Mouse (Mus musculus) heart, postnatal 0 days (tissue): ENCODE data around the gene Magi1. TPM values are rescaled to one million over a fixed set of nuclear protein-coding genes. Genes with fewer than 3 reads are reported as not detected.

Experiments
- ATAC-seq: fragments of 200-750 bp; cut with Nextera tagmentation; 2 replicates; pipeline ENCODE4 v1.8.0; 2017; ENCODE audit warnings: low read depth, moderate number of reproducible peaks, moderate library complexity; ENCODE audit not compliant: insufficient read depth
- DNase-seq: peaks from one replicate; pipeline ENCODE4 v3.0.0-alpha.2; 2016; ENCODE audit warnings: low spot score
- H3K27ac ChIP-seq: fragments of 300-500 bp; sonication (generic); 2 replicates; pipeline ENCODE4 v1.5.1; 2014; ENCODE audit warnings: low read depth, mild to moderate bottlenecking
- H3K27me3 ChIP-seq: fragments of 300-500 bp; sonication (generic); 2 replicates; pipeline ENCODE4 v1.6.1; 2014; ENCODE audit warnings: low read length, mixed read lengths; ENCODE audit not compliant: control insufficient read depth, insufficient read depth
- H3K36me3 ChIP-seq: fragments of 300-500 bp; sonication (generic); replicated peaks from 2 replicates; pipeline ENCODE4 v1.6.1; 2014; ENCODE audit warnings: low read length, mixed read lengths; ENCODE audit not compliant: control insufficient read depth, insufficient read depth
- H3K4me1 ChIP-seq: fragments of 300-500 bp; sonication (generic); 2 replicates; pipeline ENCODE4 v1.6.1; 2014; ENCODE audit warnings: antibody characterized with exemption; ENCODE audit not compliant: control insufficient read depth, insufficient read depth
- H3K4me2 ChIP-seq: fragments of 300-500 bp; sonication (generic); 2 replicates; pipeline ENCODE4 v1.6.1; 2014; ENCODE audit warnings: low read depth, mild to moderate bottlenecking, low read length, moderate library complexity
- H3K4me3 ChIP-seq: fragments of 300-500 bp; sonication (generic); 2 replicates; pipeline ENCODE4 v1.5.1; 2014; ENCODE audit warnings: low read depth, low read length
- H3K9ac ChIP-seq: fragments of 300-500 bp; sonication (generic); replicated peaks from 2 replicates; pipeline ENCODE4 v1.6.1; 2014; ENCODE audit warnings: low read depth, low read length, mixed read lengths
- H3K9me3 ChIP-seq: fragments of 300-500 bp; sonication (generic); replicated peaks from 2 replicates; pipeline ENCODE4 v1.6.1; 2016; ENCODE audit warnings: low read length; ENCODE audit not compliant: control insufficient read depth
- CTCF ChIP-seq: IDR thresholded peaks from 2 replicates; pipeline ENCODE4 v1.5.1; 2016; ENCODE audit warnings: antibody characterized with exemption, control low read depth, low read depth
- EP300 ChIP-seq: IDR thresholded peaks from 2 replicates; pipeline ENCODE4 v1.6.1; 2016; ENCODE audit warnings: antibody characterized with exemption, low read depth
- WGBS: fragments of 180-500 bp; shearing (Covaris S2); extraction: QIAGEN DNeasy Blood & Tissue Kit; methylation state at CpG from one replicate; pipeline ENCODE4 v1.1.7; 2014; 5-methylcytosine and 5-hydroxymethylcytosine counted together
- polyA plus RNA-seq: library from polyadenylated mRNA; unstranded; fragments of >200 nt; fragmentation: Nextera tagmentation; extraction: Ambion mirVana; gene quantifications from 2 replicates; pipeline ENCODE4 v1.2.1, GENCODE M21; 2015
- total RNA-seq: library from RNA; depleted of rRNA; stranded (reverse); fragments of >200 nt; gene quantifications from 2 replicates; pipeline ENCODE4 v1.2.3, GENCODE M21; 2014; ENCODE audit warnings: low replicate concordance

Magi1 gene
- total and polyA plus RNA-seq, 2 experiments from 2014 or later = 4.6 to 15.3 TPM

GRCm38 (mm10) chr6:94230129-94230528 lies 53.6 kb downstream of the Magi1 start:
- no peak overlapping the region for H3K9ac ChIP-seq

GRCm38 (mm10) chr6:94226262-94226661 lies 57.5 kb downstream of the Magi1 start:
- Histone ChIP-seq H3K4me2 (peak overlapping the region; percentile 35), H3K36me3 (no peaks in the 10 kb centered on the region), H3K27ac (peak overlapping the region; percentile 58), H3K9me3 (no peaks in the 10 kb centered on the region), H3K9ac (no peak overlapping the region), H3K4me1 (peaks cover 51% of the 10 kb centered on the region), H3K27me3 (no peaks in the 10 kb centered on the region), H3K4me3 (no peak overlapping the region)
- no peak for DNase-seq
- 40% methylated on average over 6 of the region's 6 CpGs for WGBS
- TF ChIP-seq CTCF (no peak), EP300 (no peak)
- ATAC-seq = no peak

More at GRCm38 (mm10) chr6:94230129-94230528, 53.6 kb downstream of the Magi1 start:
- Histone ChIP-seq H3K36me3 (no peaks in the 10 kb centered on the region), H3K27me3 (no peaks in the 10 kb centered on the region), H3K4me3 (no peak overlapping the region), H3K4me2 (no peak overlapping the region), H3K9me3 (no peaks in the 10 kb centered on the region), H3K4me1 (peaks cover 49% of the 10 kb centered on the region), H3K27ac (0 out of 2 replicates have a peak overlapping the region, but pooled peaks have one; percentile 23)
- TF ChIP-seq CTCF (no peak), EP300 (no peak)
- ATAC-seq = no peak
- 31% methylated on average over 3 of the region's 3 CpGs for WGBS
- no peak for DNase-seq

- WGBS = 21% methylated on average over 3 of the region's 3 CpGs
- Histone ChIP-seq H3K27me3 (no peaks in the 10 kb centered on the region), H3K9ac (no peak overlapping the region), H3K9me3 (no peaks in the 10 kb centered on the region), H3K4me2 (peak overlapping the region; percentile 35), H3K4me1 (peaks cover 47% of the 10 kb centered on the region), H3K27ac (peak overlapping the region; percentile 58), H3K4me3 (no peak overlapping the region), H3K36me3 (no peaks in the 10 kb centered on the region)
- no peak for TF ChIP-seq CTCF
- peak; percentile 48; the same call in 1 of the 2 replicates for TF ChIP-seq EP300
- peak; percentile 87 for DNase-seq
- peak; percentile 52 for ATAC-seq
These were observed 57.9 kb downstream of the Magi1 start for GRCm38 (mm10) chr6:94225832-94226231.

GRCm38 (mm10) chr6:94225091-94225490 lies 58.6 kb downstream of the Magi1 start:
- DNase-seq (no peak), ATAC-seq (no peak)
- Histone ChIP-seq H3K9ac (no peak overlapping the region; the same call in 1 of the 2 replicates), H3K4me3 (no peak overlapping the region), H3K36me3 (no peaks in the 10 kb centered on the region), H3K4me2 (peak overlapping the region; percentile 20; the same call in 1 of the 2 replicates), H3K27ac (peak overlapping the region; percentile 58), H3K27me3 (no peaks in the 10 kb centered on the region), H3K9me3 (no peaks in the 10 kb centered on the region), H3K4me1 (peaks cover 39% of the 10 kb centered on the region)
- 27% methylated on average over 6 of the region's 6 CpGs for whole genome bisulfite sequencing
- TF ChIP-seq EP300 = no peak
- no peak for TF ChIP-seq CTCF

GRCm38 (mm10) chr6:94222253-94222652 lies 61.5 kb downstream of the Magi1 start:
- no peaks in the 10 kb centered on the region for H3K36me3 ChIP-seq
- no peak overlapping the region for H3K9ac ChIP-seq
- H3K4me2 ChIP-seq = no peak overlapping the region
- no peaks in the 10 kb centered on the region for H3K27me3 ChIP-seq
- no peak for TF ChIP-seq EP300
- TF ChIP-seq CTCF = no peak
- H3K4me3 ChIP-seq = no peak overlapping the region
- peaks cover 54% of the 10 kb centered on the region for H3K4me1 ChIP-seq
- 50% methylated on average over 7 of the region's 7 CpGs for WGBS
- no peaks in the 10 kb centered on the region for H3K9me3 ChIP-seq
- no peak overlapping the region for H3K27ac ChIP-seq
- no peak for ATAC-seq
- DNase-seq = no peak

GRCm38 (mm10) chr6:94221750-94222149 lies 62.0 kb downstream of the Magi1 start:
- H3K4me1 ChIP-seq = peaks cover 58% of the 10 kb centered on the region

More at GRCm38 (mm10) chr6:94221750-94222149, 62.0 kb downstream of the Magi1 start:
- WGBS = 78% methylated on average over 6 of the region's 6 CpGs
- no peak for ATAC-seq
- H3K36me3 ChIP-seq = no peaks in the 10 kb centered on the region
- H3K4me2 ChIP-seq = no peak overlapping the region
- H3K9me3 ChIP-seq = no peaks in the 10 kb centered on the region
- H3K9ac ChIP-seq = no peak overlapping the region
- no peak for DNase-seq
- TF ChIP-seq EP300 (no peak), CTCF (no peak)
- H3K27ac ChIP-seq = no peak overlapping the region
- H3K4me3 ChIP-seq = no peak overlapping the region
- no peaks in the 10 kb centered on the region for H3K27me3 ChIP-seq
